Mouse (Mus musculus): ENCODE results near the gene AC131692.1.
"Not testable (repeated sequence)": the region's sequence is repeated elsewhere in the genome, so short reads cannot be mapped to it uniquely, and the experiment has no call there.

AC131692.1 gene

DNA sequence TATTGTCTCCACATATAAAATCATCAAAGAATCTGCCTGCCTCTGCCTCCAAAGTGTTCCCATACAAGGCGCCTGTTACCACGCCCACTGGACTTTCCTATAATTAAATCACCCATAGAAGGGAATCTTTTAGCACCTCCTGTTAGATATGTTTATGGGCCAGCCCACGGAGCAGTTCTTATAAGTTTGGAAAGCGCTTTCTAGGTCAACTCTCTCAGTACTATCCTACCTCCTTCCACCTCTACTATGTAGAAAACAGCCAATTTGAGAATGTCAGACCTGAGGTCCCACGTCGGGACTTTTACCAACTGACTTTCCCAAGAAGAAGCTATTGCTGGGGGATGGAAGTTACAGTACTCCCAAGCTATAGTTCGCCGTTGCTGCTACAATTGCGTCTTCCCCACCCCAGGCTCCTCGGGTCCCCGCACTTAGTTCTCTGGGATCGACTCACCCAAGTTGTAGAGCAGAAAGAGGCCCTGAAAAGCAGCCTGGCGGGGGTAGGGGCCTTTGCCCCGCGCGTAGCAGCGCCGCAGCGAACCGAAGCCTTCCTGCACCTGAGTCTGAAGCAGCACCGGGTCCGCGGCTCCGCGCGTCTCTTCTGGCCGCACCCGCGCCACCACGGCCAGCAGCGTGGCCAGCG is 23.2 kb downstream of the AC131692.1 start:
- DNase-seq (ENCODE audit: low read depth, low spot score), result no peak

DNA sequence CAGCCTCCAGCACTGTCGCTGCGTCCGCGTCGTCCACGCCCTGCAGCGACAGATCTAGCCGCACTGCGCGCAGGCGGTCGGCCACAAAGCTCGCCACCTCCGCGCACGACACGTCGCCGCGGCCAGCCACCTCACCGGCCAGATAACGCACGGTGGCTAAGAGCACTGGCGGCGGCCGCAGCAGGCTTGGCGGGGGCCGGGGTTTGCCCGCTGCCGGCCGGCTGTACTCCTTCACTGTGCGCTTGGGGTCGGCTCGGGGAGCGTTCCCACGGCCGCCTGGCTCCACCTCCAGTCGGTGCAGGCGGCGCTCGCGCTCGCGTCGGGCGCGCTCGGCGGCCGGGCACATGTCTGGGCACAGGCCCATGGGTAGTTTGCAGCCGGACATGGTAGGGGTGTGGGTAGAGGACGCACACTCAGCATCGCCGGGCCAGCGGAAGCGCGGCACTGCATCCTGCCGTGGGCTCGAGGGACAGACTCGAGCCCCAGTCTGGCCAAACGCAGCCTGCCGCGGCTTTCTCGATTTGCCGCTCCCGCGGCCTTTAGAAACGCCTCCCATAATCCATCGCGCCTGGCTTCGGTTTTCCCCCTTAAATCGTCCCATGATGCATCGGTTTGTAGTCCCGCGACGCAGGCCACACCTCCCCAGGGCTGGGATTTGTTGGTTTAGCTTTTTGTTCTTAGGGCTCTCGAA is 23.9 kb downstream of the AC131692.1 start, which contains the start of gene Sac3d1:
Gene Sac3d1, minus strand, starts transcription at position 665 of the 691 bp plus-strand sequence.
- DNase-seq (ENCODE audit: low read depth, low spot score), result peak; percentile 91

DNA sequence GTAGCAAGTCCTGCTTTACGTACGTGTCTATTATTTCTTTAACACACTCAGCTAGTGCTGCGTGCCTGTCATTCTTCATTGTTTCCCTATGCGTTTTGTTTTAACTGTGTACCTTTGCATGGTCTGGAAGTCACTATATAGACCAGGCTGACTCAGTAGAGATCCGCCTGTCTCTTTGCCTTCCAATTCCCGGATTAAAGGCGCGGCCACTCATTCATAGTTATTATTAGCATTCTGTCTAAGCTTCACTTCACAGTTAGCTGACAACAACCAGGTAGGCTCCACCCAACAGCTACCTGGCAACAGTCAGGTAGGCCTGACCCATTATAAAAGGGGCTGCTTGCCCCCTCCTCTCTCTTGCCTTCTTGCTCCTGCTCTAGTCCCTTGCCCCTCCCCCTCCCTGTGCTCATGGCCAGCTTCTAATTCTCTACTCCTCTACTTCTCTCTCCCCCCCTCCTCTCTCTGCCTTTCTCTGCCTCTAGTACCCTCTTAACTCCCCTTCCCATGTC is 24.5 kb downstream of the AC131692.1 start:
- no peak for DNase-seq (ENCODE audit: low read depth, low spot score)

DNA sequence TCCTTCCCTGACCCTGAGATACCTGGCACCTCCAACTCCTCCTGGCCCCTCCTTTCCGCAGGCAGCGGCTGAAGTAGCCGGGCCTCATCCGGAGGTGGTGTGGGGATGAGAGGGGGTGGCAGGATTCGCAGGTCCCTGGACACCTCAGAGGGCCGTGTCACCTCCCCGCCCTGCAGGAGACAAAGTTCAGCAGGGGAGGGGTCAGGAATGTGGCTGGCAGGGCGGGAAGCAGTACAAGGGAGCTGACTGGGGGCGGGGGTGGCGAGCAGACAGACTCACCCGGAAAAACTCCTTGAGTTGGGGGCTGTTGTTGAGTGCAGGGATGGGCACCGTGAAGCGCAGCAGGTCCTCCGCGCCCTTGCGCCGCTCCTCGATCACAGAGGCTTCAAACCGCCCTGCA is 27.5 kb downstream of the AC131692.1 start:
- DNase-seq (ENCODE audit: low read depth, low spot score), result no peak

DNA sequence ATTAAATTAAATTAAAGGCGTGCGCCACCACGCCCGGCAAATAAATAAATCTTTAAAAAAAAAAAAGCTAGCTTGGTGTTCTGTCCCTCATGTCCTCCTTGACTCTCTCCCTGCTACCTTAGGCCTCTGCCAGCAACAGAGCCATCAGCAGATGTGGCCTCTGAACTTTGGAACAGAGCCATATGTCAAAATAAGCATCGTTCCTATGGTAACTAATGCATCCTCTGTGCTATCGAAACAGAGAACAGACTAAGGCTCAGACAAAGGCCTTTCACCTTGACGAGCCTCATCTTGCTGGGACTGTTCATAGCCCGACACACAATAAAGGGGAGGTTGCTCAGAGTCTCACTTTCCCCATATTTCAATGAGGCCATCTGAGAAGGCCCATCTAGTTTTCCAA is 29.1 kb downstream of the AC131692.1 start:
- DNase-seq (ENCODE audit: low read depth, low spot score), result no peak

DNA sequence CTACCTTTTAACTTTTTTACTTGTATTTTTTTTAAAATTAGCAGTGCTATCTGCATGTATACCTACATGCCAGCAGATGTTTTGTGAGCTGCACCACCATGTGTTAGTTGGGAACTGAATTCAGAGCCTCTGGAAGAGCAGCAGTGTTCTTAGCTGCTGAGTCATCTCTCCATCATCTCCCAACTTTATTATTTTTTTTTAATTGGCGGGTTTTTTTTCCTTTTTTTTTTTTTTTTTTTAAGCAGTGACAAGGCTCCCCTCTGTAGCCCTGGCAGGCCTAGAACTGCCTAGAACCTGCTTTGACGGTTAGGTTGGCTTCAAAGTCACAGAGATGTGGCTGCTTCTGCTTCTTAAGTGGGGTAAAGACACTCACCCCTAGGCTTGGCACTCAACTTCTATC is 30.7 kb downstream of the AC131692.1 start:
- DNase-seq (ENCODE audit: low read depth, low spot score), result no peak

DNA sequence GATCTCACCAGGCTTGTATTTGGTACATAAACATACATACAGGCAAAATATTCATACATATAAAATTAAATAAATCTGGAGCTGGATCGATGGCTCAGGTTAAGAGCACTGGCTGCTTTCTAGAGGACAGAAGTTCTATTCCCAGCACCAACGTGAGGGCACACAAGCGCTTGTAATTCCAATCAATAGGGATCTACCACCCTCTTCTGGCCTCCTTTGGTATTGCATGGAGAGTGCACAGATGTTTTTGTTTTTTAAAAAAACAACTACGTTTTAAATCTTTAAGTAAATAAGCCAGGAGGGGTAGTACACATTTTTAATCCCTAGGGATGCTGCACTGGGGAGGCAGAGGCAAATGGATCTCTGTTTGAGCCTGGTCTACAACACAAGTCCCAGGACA is 32.1 kb downstream of the AC131692.1 start:
- DNase-seq (ENCODE audit: low read depth, low spot score), result no peak

DNA sequence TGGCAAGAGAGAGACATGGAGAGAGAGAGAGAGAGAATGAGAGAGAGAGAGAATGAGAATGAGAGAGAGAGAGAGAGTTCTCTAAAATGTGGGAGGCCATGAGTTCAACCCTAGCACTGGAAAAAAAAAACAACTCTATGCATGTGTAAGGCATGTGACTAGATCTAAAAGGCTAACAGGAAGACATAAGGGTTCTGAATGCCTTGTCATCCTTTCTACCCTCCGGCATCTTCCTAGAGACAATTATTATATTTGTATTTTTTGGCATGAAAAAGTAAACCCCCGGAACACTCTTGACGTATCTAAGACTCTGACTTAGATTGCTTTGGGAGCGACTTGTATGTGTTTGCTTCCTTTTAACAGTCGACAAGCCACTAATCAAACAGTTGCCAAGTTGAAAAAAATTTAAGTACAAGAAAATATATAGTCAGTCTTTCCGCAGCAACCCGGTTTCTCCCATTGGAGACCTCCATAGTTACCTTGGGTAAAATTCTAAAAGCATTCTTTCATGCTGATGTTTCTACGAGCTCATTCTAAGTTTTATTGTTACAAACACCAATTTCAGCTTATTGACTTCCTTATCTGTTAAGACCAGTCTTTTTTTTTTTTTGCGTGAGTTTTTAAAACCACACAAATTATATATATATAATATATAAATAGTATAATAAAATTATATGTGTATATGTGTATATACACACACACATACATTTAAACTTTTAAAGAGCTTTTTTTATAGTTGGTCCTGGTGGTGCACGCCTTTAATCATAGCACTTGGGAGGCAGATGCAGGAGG is 32.8 kb downstream of the AC131692.1 start:
- no peak for DNase-seq (ENCODE audit: low read depth, low spot score)

DNA sequence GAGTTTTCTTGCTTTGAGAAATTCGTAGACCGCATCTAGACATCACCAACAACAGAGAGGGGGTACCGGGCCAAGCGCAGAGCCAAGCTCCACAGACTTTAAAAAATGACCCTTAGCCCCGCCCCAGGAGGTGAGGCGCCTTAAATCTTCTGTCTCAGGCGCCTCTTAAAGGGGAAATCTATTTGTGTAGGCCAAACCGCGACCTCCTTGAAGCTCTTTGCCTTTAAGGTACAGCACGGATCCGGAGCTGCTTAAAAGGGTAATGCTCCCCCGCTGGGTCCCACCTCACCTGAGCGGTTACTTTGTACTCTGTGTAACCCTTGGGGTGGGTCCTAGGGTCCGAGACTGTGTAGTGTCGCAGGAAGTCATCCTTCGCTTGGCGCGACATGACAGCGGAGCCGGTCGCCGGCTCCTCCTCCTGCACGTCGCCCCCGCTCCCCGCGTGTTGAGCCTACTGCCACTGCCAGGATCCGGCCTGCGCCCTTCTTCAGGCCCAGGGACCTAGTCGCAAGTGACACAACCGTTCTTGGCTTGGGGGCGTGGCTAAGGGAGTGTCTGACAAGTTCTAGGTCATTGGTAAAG is 33.6 kb downstream of the AC131692.1 start, which contains the start of gene Snx15:
Gene Snx15, minus strand, starts transcription at position 545 of the 582 bp plus-strand sequence.
- peak; percentile 88 for DNase-seq (ENCODE audit: low read depth, low spot score)

DNA sequence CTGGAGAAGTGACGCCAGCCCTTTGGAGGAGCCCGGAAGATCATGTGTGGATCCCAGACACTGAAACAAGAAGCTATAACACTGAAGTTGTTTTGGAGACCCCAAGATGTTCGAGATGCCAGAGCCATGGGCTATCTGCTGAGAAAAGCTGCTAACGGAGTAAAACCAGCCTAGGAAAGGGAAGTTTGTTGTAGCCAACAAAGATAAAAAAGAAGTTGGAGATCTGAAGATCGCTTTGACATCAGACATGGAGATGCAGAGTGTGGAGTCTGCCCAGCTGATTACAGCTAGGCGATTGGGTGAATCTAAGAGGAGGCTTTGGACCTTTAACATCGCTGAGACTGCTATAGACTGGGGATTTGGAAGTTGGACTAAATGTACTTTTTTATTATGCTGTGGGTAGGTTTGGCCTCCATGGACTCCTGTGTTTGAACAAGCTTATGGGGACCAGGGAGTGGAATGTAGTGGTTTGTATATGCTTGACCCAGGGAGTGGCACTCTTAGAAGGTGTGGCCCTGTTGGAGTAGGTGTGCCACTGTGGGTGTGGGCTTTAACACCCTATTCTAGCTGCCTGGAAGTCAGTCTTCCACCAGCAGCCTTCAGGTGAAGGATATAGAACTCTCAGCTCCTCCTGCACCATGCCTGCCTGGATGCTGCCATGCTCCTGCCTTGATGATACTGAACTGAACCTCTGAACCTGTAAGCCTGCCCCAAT is 36.4 kb downstream of the AC131692.1 start:
- DNase-seq (ENCODE audit: low read depth, low spot score), result not testable (repeated sequence)

DNA sequence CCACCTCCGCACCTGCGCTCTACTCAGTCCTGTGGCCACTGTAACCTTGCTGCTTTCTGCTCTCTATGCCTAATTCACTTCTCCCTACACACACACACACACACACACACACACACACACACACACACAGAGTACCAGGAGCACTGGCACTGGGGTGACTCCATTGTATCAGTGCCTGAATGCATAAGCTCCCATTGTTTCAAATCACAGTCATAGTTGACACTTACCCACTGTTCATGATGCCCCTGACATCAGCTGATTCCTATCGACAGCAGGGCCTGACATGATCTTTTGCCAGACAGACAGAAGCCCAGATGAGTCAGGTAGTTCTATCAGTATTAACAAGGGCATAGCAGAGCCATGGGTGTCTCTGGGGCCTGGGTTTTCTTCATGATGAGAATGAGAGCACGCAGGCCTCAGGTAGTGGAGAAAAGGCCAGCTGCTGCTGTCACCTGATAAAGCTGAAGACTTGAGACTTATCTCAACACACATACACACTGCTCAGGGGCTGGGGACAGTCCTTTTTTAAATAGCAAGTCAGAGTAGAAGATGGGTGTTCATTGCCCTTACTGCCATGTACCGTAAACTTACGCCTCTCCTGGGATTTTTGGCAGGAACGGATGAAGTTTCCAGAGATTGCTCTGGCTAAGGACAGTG is 38.1 kb downstream of the AC131692.1 start:
- DNase-seq (ENCODE audit: low read depth, low spot score), result no peak

DNA sequence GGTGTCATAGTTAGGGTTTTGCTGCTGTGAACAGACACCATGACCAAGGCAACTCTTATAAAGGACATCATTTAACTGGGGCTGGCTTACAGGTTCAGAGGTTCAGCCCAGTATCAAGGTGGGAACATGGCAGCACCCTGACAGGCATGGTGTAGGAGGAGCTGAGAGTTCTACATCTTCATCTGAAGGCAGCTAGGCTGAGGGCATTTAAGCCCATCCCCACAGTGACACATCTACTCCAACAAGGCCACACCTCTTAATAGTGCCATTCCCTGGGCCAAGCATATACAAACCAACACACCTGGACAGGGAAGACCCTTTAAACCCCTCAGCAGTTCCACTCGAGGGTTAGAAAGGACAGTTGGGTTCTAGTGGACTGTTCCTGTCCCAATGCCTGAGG is 39.0 kb downstream of the AC131692.1 start:
- DNase-seq (ENCODE audit: low read depth, low spot score), result not testable (repeated sequence)

DNA sequence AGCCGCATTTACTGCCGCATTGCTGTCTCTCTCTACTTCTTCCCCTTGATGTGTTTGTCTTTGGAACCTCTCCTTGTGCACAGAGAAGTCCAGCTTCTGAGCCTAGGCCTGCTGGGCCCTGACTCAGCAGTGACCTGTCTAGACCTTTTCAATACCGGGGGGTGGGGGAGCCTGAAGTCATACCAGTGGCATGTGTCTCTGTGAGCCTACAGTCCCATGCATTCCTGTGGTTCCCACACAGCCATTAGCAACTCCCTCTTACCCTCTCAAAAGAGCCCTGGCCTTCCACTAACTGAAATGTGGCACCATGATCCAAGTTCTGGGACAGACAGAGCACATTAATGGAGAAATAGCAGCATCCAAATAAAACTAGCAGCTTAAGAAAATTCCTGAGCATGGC is 42.2 kb downstream of the AC131692.1 start:
- DNase-seq (ENCODE audit: low read depth, low spot score), result no peak

DNA sequence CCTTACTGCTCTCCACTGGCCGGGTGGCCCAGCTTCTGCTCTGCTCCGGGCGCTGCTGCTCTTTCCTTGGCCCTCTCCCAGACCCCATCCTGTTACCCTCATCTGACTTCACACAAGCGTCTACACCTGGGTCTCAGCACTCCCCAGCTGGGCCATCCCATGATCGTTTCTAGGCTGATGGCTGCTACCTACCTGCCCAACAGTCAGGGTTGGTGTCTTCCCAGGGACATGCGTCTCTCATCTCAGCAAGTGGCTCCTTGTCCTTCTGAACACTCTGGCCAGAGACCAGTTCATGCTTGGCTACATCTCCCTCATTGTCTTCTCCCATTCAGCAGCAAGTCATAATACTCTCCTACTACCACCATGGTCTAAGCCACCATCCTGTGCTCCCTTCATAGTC is 45.5 kb downstream of the AC131692.1 start:
- no peak for DNase-seq (ENCODE audit: low read depth, low spot score)

DNA sequence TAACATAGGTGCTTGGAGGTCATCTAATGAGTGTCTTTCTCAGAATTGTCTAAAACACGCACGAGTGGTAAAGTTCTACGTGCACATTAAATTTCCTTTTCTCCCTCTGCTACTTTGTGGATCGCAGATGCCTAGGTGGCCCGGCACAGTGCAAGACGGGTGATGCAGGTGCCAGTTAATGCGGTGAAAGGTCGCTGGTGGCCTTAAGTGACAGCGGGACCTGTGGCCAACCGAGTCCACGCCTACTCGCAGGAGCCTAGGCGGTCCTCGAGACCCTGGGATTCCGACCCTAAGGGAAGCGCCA is 46.1 kb downstream of the AC131692.1 start:
- DNase-seq (ENCODE audit: low read depth, low spot score), result no peak

DNA sequence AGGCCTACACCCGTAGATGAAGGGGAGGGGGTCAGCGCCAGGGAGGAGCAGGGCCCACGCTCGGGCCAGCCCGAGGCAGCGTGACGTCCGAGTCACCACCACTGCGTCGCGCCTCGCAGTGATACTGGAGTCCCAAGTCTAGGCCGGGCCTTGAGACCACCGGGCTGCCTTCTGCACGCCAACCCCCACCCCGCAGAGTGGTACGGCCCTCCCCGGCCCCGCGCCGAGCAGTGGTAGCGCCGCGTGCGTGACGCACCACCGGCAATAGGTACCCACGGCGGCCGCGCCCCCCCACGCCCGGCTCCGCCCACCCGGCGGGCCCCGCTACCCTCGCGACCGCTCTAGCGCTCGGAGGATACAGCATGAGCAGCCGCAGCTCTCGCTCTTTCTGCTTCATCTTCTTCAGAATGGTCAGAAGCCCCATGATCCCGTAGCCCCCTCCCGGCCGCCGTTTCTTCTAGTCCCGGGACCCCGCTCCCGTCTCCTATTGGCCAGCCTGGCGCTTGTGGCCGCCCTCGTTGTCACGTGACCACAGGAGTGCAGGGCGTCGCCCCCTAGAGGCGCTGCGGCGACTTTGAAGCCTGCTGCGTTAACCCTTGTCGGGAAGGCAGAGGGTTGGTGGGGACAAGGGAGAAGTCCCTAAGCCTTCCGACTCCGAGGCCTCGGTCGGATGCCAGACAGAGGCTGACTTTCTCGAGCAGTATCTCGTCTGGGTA is 46.6 kb downstream of the AC131692.1 start, which contains the start of gene Batf2:
Gene Batf2, plus strand, starts transcription at position 306 of the 716 bp plus-strand sequence.
- DNase-seq (ENCODE audit: low read depth, low spot score), result peak; percentile 93

DNA sequence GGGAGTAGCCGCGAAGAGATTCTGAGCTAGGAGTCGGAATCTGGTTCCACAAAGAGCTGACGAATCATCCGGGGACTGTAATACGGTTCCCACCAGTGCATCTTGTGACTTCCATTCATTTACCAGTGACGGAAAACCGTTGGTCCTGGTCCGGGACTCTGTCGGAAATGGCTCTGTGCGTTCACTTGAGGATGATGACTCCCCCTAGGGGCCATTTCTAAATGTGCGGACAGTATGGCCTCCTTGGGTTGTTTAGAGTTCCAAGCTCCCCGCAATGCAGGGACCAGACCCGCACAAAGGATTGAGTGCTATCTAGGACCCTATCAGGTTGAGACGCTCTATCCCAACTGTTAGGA is 47.2 kb downstream of the AC131692.1 start, which contains the start of gene Arl2:
Gene Arl2, minus strand, starts transcription at position 155 of the 356 bp plus-strand sequence.
- DNase-seq (ENCODE audit: low read depth, low spot score), result peak; percentile 81

DNA sequence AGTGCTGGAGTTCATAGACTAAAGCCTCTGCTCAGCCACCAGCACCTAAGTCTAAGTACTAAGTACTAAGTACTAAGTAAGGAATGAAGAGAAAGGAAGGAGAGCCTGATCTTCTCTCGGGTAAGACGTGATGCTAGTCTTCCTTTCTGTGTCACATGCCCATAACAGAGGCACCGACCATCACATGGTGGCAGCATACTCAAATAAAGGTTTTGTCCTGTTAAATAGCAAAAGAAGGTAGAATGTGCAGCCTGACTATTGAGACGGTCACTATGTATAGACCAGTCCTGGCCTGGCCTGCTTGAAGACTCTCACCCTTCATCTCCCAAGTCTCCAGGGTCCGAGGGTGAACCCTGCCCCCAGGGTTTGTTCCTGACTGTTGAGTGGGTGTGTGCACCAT is 50.6 kb downstream of the AC131692.1 start:
- DNase-seq (ENCODE audit: low read depth, low spot score), result no peak

Data from embryo, embryonic 11.5 days (tissue).